Mouse (Mus musculus): Measurements from ENCODE around the gene Pigs.
A peak's percentile ranks its signal among the peaks of the same experiment; 100 is the strongest.

The Pigs gene

DNA sequence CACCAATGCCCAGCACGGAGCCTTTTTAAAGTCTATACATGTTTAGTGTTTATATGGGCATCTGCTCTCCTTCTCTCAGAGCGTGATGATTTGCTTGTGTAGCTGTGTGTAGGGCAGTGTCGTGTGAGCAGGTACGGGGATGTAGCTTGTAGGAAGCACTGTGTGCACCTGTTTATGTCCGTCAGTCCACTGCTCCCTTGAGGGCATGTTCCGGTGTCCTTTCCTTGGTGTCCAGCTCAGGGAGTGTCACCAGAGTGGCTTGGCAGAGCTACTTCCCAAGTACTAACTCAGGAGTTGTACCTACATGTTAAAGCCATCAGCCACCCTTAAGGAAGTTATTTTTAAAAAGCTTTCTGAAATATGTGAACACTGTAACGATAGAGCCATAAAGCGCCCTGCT is 8.8 kb downstream of the Pigs start:
- DNase-seq (ENCODE audit: low spot score in 2 of 2): no peak

DNA sequence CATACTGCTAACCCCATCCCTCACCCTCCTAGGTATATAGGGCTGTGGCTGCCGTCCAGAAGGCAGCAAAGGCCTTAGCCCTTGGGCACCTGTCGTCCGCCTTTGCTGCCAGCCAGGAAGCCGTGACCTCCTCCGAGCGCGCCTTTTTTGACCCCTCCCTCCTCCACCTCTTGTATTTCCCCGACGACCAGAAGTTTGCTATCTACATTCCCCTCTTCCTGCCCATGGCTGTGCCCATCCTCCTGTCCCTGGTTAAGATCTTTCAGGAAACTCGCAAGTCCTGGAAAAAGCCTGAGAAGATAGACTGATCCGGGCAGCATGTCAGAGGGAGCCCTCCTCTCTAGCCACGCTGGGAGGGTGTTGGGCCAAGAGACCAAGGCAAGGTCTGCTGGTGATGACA is 13.5 kb downstream of the Pigs start:
- no peak for DNase-seq (ENCODE audit: low spot score in 2 of 2)

DNA sequence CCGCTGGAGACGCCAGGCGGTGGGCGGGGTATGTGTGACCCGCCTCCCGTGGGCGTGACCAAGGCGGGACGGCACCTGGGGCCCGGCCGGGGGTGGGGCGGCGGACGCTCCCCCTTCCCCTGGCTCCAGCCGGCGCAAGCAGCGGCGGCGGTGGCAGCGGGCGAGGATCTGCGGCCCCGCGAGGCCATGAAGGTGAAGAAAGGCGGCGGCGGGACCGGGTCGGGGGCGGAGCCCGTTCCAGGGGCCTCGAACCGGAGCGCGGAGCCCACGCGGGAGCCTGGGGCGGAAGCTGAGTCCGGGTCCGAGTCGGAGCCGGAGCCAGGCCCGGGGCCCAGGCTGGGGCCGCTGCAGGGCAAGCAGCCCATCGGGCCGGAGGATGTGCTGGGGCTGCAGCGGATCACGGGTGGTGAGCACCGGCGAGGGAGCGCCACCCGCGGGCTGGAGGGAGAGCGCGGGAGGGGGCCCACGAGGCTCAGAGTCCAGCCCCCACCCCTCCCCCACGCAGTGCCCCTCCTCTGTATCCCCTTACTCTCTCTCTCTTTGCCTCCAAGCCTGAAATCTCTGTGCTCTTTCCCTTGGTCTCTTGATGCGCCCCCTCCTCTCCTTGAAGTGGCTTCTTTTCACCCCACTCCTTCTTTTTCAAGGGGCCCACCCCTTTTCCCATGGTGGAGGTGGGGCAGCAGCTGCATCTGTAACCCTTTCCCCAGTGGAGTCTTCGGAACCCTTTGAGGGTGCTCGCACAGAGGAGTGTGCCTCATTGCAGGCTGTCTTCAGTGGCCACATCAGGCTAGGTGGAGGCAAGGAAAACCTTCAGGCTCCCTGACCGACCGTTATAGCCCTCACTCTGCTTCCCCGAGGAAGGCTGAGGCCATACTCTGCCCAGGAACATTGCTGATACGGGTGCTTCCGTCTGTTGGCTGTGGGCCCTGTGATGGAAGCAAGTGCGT is 15.4 kb downstream of the Pigs start, which contains the start of gene Unc119:
Gene Unc119 (plus strand): TSS at position 102 of the 947 bp plus-strand sequence.
- peak; percentile 71 to 79 for DNase-seq (ENCODE audit: low spot score in 2 of 2)

DNA sequence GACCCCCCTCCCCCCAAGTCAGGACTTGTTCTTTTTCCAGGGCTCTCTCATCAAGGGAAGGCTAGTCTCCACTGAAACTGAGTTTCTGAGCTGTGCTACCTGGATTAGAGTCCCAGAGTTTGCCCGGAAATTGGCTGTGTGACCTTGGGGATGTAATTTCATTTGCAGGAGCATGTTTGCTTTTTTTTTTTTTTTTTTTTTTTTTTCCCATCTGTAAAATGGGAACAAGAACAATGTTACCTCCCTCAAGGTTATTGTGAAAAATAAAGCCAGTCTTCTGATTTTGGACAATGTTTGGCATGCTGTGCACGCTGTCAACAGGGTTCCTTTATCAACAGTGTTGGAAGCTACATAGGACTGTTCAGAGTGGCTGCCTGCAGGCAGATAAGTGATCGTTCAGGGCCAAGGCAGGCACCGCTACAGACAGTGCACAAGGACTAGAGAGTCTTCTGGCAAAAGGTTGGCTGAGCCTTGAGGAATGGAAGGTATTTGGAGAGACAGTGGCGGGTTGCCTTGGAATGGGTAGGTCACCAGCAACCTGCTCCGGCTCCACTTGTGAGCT is 16.2 kb downstream of the Pigs start:
- DNase-seq (ENCODE audit: low spot score in 2 of 2): no peak

DNA sequence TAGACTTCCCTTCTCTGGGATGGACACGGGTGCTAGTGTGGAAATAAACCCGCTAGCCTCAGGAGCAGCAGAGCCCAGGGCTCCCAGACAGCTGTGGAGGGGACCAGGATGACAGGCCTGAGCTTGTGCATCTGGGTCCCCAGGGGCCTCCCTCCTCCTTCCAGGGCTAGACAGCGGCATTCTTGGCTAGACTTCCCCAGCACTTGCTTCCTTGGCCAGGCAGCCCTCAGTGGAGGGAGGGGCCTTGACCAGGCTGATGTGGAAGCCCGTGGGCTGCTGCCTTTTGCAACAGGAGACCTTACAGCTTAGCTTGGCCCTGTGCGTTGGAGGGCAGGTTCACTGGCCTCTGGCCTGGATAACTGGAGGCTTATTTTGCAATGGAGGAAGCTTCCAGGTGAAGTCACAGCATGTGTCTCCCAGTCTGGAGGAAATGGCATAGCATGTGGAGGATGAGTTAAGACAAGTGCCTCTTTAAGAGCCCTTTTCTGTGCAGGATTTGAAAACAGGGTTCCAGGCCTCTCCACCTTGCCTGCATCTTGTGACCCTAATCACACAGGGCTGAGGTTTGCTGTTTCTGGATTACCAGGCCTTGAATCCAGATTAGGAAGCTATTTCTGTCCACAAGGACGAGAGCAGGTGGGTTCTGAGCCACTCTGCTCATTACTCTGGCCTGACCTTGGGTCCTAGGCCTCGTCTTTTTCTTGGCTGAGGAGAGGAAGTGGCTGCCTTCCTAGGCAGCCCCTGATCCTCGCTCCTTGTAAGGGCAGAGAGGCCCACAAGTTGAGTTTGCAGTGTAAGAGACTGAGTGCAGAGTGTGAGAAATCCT is 16.9 kb downstream of the Pigs start:
- DNase-seq (ENCODE audit: low spot score in 2 of 2): peak in 1 of 2 experiments; percentile 56

DNA sequence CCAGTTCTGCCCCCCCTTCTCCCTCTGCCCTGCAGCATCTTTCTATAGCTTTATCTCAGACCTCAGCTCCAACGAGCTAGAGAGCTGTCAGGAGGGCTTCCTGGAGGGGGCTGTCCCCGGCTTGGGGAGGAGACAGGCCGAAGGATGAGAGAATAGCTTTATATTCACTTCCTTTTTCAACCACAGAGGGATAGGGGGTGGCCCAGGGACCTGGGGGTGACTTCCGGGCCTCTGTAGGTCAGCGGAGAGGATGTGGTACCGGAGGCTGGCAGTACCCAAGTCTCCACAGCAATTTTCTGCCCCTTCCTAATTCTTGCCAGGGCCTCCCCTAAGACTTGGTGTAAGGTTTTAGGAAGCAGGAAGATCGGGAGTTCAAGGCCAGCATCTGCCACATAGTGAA is 17.6 kb downstream of the Pigs start:
- no peak for DNase-seq (ENCODE audit: low spot score in 2 of 2)

DNA sequence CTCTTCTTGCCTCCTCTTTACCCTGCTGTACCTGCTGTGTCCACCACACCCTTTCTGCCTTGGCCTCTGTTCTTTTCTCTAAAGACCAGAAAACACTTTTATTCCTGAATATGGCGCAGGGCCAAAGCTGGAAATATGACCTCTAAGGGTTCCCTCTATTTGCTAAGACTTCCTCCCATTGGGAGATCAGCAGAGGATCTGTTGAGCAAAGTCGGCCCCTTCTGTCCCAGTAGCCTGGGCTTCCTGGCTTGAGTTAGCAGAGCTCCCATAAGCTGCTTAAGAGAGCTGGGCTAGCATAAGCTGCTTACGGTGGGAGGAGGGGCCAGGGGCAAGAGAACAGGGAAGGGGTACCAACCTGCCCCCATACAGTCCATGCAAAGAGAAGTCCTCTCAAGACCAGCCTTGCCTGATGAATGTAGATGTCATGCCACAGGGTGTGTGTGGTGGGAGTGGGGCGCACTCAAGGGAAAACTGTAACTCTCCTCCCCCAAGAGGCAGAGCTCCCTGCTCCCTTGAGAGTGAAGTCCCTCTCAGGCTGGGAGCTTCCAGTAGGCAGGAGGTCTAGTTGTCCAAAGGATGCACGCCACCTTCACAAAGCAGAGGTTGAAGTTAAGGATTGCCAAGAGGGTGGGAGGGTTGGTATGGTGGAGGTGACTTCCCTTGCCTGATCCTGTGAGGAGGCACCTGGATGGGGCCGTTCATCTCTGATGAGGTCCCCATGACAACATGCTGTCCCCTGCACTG is 18.3 kb downstream of the Pigs start:
- DNase-seq (ENCODE audit: low spot score in 2 of 2): no peak

DNA sequence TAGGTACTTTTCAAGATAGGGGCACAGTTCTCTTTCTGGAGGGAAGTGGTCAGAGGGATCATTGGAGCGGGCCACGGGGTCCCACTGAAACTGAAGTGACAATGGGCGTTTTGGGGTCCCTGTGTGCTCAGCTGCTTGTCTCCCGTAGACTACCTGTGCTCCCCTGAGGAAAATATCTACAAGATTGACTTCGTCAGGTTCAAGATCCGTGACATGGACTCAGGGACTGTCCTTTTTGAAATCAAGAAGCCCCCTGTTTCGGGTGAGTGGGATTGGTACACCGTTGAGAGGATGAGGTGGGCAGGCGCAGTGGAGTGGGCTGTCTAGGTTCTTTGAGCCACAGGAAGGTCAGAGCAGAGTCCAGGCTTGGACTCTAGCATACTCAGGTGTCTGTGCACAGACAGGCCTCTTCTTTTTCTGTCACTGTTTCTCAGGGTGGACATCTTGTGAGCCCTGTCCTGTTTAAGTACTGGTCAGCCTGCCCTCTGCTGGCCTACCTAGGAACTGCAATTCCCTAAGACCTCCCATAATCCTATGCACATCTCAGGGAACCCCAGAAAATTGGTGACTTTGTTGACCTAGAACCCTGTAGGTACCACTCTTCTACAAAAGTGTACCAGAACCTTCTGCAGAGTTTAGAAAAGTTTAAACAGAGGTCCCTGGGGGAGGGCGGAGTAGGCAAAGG is 19.0 kb downstream of the Pigs start:
- no peak for DNase-seq (ENCODE audit: low spot score in 2 of 2)

DNA sequence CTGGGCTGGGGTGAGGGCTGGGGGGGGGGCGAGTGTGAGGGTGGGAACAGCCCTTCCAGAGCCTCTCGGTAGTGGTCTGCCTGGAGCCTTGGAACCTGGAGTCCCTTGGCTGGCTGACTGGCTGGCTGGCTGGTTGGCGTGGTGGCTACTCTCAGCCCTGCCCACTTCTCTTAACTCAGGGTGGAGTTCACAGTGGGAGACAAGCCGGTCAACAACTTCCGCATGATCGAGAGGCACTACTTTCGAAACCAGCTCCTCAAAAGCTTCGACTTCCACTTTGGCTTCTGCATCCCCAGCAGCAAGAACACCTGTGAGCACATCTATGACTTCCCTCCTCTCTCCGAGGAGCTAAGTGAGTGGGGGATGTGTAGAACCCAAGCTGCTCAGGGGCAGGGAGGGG is 19.7 kb downstream of the Pigs start:
- no peak for DNase-seq (ENCODE audit: low spot score in 2 of 2)

DNA sequence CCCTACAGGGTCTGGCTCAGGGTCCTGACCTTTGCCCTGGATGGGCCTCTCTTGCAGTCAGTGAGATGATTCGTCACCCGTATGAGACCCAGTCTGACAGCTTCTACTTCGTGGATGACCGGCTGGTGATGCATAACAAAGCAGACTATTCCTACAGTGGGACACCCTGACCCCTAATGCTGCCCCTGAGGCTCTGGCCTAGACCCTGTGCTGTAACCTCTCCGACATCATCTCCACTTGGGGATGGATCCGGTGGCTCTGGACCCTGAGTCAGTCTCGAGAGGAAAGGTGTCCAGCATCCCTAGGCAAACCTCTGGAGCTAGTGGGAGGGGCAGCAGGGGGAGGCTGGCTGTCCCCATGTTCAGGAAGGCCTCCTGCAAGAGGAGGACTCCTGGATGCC is 20.3 kb downstream of the Pigs start:
- DNase-seq (ENCODE audit: low spot score in 2 of 2): no peak

DNA sequence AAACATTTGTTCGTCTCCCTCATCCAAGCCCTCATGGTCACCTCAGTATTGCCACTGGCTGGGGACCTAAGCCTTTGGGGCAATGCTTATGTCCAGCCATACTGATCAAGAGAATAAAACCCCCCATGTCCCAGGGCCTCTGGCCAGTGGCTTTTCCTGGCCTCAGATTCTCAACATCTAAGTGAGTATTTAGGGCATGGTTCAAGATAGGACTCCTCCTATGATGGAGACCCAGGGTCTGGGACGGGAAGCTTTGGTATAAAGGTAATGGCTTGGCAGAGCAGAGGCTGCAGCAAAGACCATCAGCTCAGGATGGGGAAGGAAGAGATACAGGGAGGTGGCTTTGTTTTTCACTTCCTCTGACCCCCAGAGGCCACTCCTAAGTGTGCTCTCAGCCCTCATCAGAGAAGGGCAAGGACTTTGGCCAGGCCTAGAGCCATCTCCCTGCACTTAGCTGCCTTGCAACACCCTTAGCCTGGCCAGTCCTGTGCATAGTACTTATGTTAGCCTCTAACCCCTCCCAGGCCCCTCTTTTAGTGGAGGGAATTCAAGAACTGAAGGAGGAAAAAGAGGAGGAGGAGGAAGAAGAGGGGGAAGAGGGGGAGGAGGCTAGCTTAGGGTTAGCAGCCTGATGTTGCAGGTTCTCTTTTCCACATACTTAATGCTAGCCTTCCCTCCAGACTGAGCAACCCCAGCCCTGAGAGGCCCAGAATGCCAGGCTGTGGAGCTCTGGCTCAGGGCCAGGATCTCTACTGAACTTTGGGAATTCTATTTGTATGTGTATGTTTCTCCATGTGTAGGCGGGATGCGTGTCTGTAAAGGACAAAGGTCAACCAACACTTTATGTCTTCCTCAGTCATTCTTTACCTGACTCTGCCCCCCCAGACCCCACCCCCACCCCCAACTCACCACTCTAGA is 21.5 kb downstream of the Pigs start:
- no peak for DNase-seq (ENCODE audit: low spot score in 2 of 2)

DNA sequence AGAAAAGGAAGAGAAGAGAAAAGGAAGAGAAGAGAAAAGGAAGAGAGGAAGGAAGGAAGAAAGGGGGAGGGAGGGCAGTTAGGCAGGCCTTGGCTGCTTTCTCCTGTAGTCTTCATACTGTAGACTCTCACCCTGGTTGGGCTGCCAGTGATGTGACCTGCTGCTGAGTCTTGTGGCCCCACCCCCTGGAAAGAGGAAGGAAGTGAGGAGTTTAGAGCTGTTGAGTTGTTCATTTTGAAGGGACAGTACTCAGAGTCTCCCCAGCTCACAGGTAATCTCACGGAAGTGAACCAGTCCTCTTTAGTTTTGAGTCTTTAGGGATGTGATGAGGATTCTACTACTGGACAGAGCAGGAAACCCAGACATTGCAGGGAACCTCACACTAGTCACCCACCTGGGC is 24.9 kb downstream of the Pigs start:
- no peak for DNase-seq (ENCODE audit: low spot score in 2 of 2)

DNA sequence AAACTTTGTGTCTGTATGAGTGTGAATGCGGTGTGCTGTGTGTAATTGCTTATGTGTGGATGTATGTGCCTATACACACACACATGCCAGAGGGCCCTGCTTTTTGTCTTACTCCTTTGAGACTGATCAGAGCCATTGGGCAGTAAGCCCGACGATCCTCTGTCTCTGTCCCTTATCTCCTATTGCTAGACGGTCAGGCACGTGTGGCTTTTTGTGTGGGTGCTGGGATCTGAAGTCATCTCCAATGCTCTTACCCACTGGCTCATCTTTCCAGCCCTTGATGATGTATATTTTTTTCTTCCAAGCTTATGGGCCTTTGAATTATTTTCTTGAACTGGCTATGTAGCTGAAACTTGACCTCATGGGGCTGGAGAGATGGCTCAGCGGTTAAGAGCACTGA is 26.7 kb downstream of the Pigs start:
- no peak for DNase-seq (ENCODE audit: low spot score in 2 of 2)

DNA sequence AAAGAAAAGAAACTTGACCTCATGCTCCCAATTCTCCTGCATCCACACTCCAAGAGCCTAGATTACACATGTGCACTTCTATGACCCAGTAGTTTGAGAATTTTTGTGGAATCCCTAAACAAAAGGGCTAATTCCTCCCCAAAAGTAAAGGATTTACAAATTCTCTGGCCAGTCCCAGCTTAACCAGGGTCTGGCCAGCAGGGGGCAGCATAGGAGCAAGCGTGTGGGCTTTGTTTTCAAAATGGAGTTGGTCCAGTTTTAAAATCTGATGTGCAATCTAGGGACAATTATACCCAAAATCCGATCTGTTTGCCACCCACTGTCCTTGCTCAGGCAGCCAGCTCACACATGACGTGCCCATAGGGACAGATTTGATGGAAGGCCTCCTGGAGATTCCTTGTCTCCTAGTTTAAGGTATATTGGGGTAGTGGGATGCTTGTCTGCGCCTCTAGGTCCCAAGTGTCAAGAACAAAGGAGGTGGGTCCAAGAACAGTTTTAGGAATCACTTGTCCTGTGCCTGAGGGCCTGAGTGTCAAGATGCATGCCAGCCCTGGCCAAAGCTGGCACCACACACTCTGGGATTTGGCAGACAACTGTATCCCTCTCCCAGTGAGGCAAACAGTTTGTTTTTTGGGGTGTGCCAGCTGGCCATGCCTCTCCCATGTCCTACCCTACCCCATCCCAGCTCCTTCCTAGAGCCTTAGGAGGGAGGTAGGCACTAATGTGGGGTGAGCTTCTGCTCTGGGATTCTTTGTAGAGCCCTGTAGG is 27.4 kb downstream of the Pigs start:
- no peak for DNase-seq (ENCODE audit: low spot score in 2 of 2)

DNA sequence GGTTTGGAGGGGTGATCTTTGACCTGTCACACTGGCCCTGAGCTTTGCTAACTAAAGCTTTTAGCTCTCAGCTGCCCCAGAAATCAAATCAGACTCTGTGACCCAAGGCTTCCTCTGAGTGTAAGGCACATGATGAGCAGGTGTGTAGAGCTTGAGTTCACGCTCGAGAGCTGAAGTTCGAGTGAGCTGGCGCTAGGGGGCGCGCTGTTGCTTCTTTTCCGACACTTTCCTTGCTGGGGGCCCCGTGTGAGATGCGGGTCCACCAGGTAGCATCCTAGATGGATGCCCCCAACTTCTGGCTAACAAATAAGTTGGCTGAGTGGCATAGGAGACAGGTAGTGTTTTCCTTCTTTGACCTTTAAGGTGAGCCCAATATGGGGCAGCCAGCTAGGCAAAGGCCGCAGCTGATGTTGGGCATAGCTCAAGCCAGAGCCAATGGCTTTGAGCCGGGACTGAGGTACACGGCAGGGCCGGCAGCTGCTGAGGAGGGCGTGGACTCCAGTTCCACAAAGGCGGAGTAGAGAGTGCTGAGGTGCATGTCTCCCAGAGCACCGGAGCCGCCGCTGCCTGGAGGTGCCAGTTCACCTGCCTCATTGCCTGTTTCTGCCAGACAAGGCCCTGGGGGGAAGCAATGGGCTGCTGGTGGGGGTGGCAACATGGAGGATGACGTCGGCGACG is 30.3 kb downstream of the Pigs start:
- DNase-seq (ENCODE audit: low spot score in 2 of 2): no peak

DNA sequence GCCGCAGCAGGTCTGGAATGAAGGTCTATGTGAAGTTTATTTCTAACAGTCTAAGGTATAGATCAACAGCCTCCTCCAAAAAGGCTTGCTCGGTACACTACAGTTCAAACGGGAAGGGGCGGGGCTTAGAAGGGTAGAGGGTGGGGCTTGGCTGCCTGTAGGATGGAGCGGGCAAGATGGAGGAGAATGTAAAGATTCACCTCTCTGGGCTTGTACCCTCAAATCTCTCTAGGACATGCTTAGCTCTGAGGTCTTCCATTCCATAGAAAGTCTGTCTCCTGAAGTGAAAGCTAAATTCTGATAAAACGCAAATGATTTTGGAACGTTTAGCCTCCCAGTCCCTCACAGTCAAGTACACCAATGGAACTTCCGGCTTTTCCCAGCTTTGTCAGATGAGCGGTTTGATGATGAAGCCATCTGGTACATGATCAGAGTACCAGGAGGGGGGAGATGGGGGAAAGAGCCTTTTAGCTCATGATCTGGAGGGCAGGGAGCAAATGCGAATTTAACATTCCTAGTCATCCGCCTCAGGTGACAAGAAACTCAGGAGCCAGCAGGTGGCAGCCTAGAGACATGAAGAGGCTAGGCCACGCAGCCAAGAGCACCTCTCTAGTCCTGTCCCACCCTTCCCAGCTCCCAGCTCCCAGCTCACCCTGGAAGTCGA is 32.0 kb downstream of the Pigs start:
- peak; percentile 57 to 77 for DNase-seq (ENCODE audit: low spot score in 2 of 2)

DNA sequence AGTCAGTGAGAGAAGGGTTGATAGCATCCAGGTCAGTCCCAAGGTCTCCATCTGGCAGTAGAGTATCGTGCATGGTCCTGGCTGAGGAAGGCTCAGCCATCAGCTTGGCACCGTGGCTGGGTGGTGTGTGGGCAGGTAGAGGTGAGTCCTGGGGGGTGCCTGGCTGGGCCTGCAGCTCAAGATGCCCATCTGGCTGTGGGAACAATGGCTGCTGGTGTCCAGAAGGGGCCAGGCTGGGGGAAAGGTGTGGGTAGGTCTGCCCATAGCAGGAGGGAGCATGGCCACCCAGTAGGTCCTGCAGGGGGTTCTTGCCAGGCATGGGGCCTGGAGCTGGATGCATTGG is 32.5 kb downstream of the Pigs start:
- no peak for DNase-seq (ENCODE audit: low spot score in 2 of 2)

DNA sequence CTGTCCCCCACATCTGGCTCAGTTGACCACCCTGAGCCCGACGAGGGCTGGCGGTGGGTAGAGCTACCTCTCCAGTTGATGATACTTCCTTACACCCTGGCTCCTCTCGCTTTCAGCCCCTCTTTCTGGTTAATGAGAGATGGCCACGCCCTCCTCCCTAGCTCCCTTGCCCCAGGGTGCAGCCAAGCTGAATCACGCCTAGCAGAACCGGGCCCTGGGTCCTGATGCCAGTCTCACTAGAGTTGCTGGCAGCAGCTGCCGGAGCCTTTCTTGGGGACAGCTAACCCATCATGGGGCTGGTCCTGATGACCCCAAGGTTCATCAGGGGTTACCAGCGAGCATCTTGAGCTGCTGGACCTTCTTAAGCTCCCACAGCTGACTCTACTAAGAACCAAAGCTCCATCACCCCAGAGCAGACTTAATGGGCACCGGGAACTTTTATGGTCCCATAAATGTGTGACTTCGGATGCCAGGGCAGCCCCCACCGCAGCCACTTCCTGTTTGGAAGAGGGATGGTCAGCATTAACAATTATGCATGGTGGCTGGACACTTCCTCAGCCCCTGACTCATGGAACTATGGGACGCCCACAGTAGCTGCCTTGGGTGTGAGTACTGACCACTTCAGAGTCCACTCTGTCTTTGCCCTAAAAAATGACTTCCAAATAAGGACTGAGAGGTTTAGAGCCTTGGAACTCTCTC is 35.2 kb downstream of the Pigs start:
- no peak for DNase-seq (ENCODE audit: low spot score in 2 of 2)

All from urinary bladder, adult 18-20 months (tissue).